8 mouse cellular contexts compared by ENCODE assay signal in the genomic region with DNA sequence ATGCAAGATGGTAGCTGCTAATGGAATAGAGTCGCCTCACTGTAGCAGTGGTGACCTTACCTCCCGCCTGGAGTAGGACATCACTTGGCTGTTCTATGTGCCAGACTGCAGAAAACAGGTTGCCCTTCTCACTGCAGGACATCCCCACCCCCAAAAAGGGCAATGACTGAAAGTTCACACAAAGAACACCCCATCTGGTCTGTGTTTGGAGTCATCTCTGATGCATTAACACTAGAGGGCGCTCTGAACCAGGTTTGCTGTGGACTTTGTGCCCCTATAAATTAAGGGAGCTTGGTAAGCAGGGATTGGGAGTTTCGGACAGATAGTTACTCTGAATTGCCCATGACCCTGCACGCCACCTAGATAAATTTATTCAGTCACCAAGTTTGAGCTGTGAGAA. TPM values are rescaled to one million over a fixed set of nuclear protein-coding genes. Genes with fewer than 3 reads are reported as not detected.
DNase-seq lines count a peak whose midpoint lies in the region; ATAC-seq and TF ChIP-seq lines count a peak whose summit lies in the region.

No protein-coding gene starts in this region.

- H3K36me3 ChIP-seq in midbrain, embryonic 10.5 days = no peaks in the 10 kb centered on the region
- no peaks in the 10 kb centered on the region for H3K36me3 ChIP-seq in midbrain, embryonic 16.5 days (ENCODE audit: control insufficient read depth, insufficient read depth, low read length)
- H3K36me3 ChIP-seq in embryonic facial prominence, embryonic 13.5 days = no peaks in the 10 kb centered on the region
- no peaks in the 10 kb centered on the region for H3K36me3 ChIP-seq in liver, embryonic 14.5 days (replicated peaks; ENCODE audit: control insufficient read depth, insufficient read depth, low read depth)
- H3K36me3 ChIP-seq in small intestine, adult 2 months (ENCODE audit: control insufficient read depth, insufficient read depth, low read length) = no peaks in the 10 kb centered on the region

- no peak overlapping the region for H3K4me3 ChIP-seq in midbrain, embryonic 10.5 days
- H3K4me3 ChIP-seq in midbrain, embryonic 16.5 days (ENCODE audit: low read depth, low read length) = no peak overlapping the region
- no peak overlapping the region for H3K4me3 ChIP-seq in embryonic facial prominence, embryonic 13.5 days
- H3K4me3 ChIP-seq in liver, embryonic 14.5 days (ENCODE audit: insufficient read depth in 1 of 2, low read depth in 2 of 2, low read length in 2 of 2) = no peak overlapping the region
- no peak overlapping the region for H3K4me3 ChIP-seq in small intestine, adult 2 months (ENCODE audit: low read depth, low read length)

- no peaks in the 10 kb centered on the region; the same call in 1 of the 2 replicates for H3K4me1 ChIP-seq in midbrain, embryonic 10.5 days
- no peaks in the 10 kb centered on the region for H3K4me1 ChIP-seq in midbrain, embryonic 16.5 days (ENCODE audit: control insufficient read depth, insufficient read depth, low read length)
- H3K4me1 ChIP-seq in embryonic facial prominence, embryonic 13.5 days = no peaks in the 10 kb centered on the region
- peaks cover 2 to 17% of the 10 kb centered on the region in 2 experiments; a peak in 3 of 4 replicates for H3K4me1 ChIP-seq in liver, embryonic 14.5 days (replicated peaks; ENCODE audit: control insufficient read depth in 2 of 2, insufficient read depth in 2 of 2, low read length in 1 of 2)
- peaks cover 6% of the 10 kb centered on the region for H3K4me1 ChIP-seq in small intestine, adult 2 months (ENCODE audit: control insufficient read depth, insufficient read depth, insufficient read length, low read length)

- no peaks in the 10 kb centered on the region for H3K27me3 ChIP-seq in midbrain, embryonic 10.5 days (ENCODE audit: low read depth, poor library complexity, severe bottlenecking)
- no peaks in the 10 kb centered on the region for H3K27me3 ChIP-seq in midbrain, embryonic 16.5 days (ENCODE audit: control insufficient read depth, insufficient read depth, low read depth, low read length)
- no peaks in the 10 kb centered on the region for H3K27me3 ChIP-seq in embryonic facial prominence, embryonic 13.5 days
- H3K27me3 ChIP-seq in liver, embryonic 14.5 days (ENCODE audit: control insufficient read depth, insufficient read depth, low read length) = no peaks in the 10 kb centered on the region
- no peaks in the 10 kb centered on the region for H3K27me3 ChIP-seq in small intestine, adult 2 months (ENCODE audit: control insufficient read depth, insufficient read depth, low read length)

- WGBS in midbrain, embryonic 10.5 days = 33% methylated on average over 5 of the region's 5 CpGs
- 30% methylated on average over 5 of the region's 5 CpGs for WGBS in midbrain, embryonic 16.5 days
- 24% methylated on average over 5 of the region's 5 CpGs for WGBS in embryonic facial prominence, embryonic 13.5 days
- WGBS in liver, embryonic 14.5 days (ENCODE audit: insufficient replicate concordance) = 20% methylated on average over 5 of the region's 5 CpGs
- 21% methylated on average over 5 of the region's 5 CpGs for WGBS in small intestine, adult 2 months

- H3K27ac ChIP-seq in midbrain, embryonic 10.5 days (replicated peaks) = no peak overlapping the region
- no peak overlapping the region for H3K27ac ChIP-seq in midbrain, embryonic 16.5 days (ENCODE audit: low read length)
- no peak overlapping the region for H3K27ac ChIP-seq in embryonic facial prominence, embryonic 13.5 days
- H3K27ac ChIP-seq in liver, embryonic 14.5 days = no peak overlapping the region
- no peak overlapping the region for H3K27ac ChIP-seq in small intestine, adult 2 months (ENCODE audit: insufficient read depth, low read depth, low read length)

- no peak for DNase-seq in cerebellum, adult 9-11 months
- peak; percentile 42 for DNase-seq in midbrain, embryonic 10.5 days (ENCODE audit: low spot score)
- DNase-seq in liver, embryonic 14.5 days (ENCODE audit: low read depth in 3 of 3, low spot score in 3 of 3) = peak; percentile 49 to 58 (median 54)
- DNase-seq in left cerebral cortex, adult 8-10 months (ENCODE audit: low spot score in 2 of 2) = no peak

- no peak overlapping the region for H3K4me2 ChIP-seq in midbrain, embryonic 16.5 days (ENCODE audit: low read length)
- H3K4me2 ChIP-seq in embryonic facial prominence, embryonic 13.5 days = no peak overlapping the region
- no peak overlapping the region for H3K4me2 ChIP-seq in liver, embryonic 14.5 days (ENCODE audit: low read depth)

- no peaks in the 10 kb centered on the region for H3K9me3 ChIP-seq in midbrain, embryonic 10.5 days (replicated peaks)
- no peaks in the 10 kb centered on the region for H3K9me3 ChIP-seq in midbrain, embryonic 16.5 days (replicated peaks; ENCODE audit: control insufficient read depth, low read length, poor library complexity, severe bottlenecking)
- no peaks in the 10 kb centered on the region for H3K9me3 ChIP-seq in embryonic facial prominence, embryonic 13.5 days
- no peaks in the 10 kb centered on the region for H3K9me3 ChIP-seq in liver, embryonic 14.5 days (ENCODE audit: control insufficient read depth, low read length)

- 0 out of 2 replicates have a peak, but pooled peaks have one; percentile 11 for TF ChIP-seq EP300 in liver, embryonic 14.5 days (IDR thresholded peaks at IDR 0.05; ENCODE audit: low read depth)

- H3K9ac ChIP-seq in midbrain, embryonic 16.5 days (ENCODE audit: low read depth, low read length) = no peak overlapping the region
- no peak overlapping the region for H3K9ac ChIP-seq in embryonic facial prominence, embryonic 13.5 days
- no peak overlapping the region for H3K9ac ChIP-seq in liver, embryonic 14.5 days (replicated peaks)

- peak; percentile 90 for TF ChIP-seq CTCF in liver, embryonic 14.5 days (IDR thresholded peaks at IDR 0.05; ENCODE audit: low read depth)
- TF ChIP-seq CTCF in small intestine, adult 2 months (IDR thresholded peaks at IDR 0.05; ENCODE audit: extremely low read depth, insufficient read length, insufficient replicate concordance, low read depth, low read length) = peak; percentile 52; the same call in 1 of the 2 replicates

- no peak for TF ChIP-seq POLR2A in small intestine, adult 2 months (IDR thresholded peaks at IDR 0.05; ENCODE audit: low read depth, low read length)

- peak; percentile 58; the same call in 1 of the 2 replicates for ATAC-seq in cerebellum, adult (ENCODE audit: insufficient number of reproducible peaks, low FRiP score, low TSS enrichment)
- ATAC-seq in midbrain, embryonic 16.5 days = no peak
- ATAC-seq in embryonic facial prominence, embryonic 13.5 days (ENCODE audit: insufficient number of reproducible peaks, insufficient read depth, low FRiP score, low TSS enrichment, low read depth) = 0 out of 2 replicates have a peak, but pooled peaks have one; percentile 29
- ATAC-seq in liver, embryonic 14.5 days (ENCODE audit: insufficient read depth) = no peak

RNA-seq across cellular contexts. Expression of a gene that starts 8.7 kb away (rescaled TPM):
- polyA plus RNA-seq in midbrain, embryonic 10.5 days (2016; fragmentation: Nextera tagmentation; extraction: Ambion mirVana) = 10.1 and 12.1 TPM in 2 replicates
- polyA plus RNA-seq in midbrain, embryonic 16.5 days (2015; fragmentation: Nextera tagmentation; extraction: Ambion mirVana) = 14.6 and 15.7 TPM in 2 replicates
- polyA plus RNA-seq in embryonic facial prominence, embryonic 13.5 days (2015; fragmentation: Nextera tagmentation; extraction: Ambion mirVana) = 10.2 and 12.4 TPM in 2 replicates
- 6.2 and 6.4 TPM in 2 replicates for polyA plus RNA-seq in liver, embryonic 14.5 days (2012; rRNA removed)
- polyA plus RNA-seq in liver, embryonic 14.5 days (2014; fragmentation: Nextera tagmentation; extraction: Ambion mirVana) = 6.1 and 7.7 TPM in 2 replicates
- polyA plus RNA-seq in small intestine, adult 2 months (2012; rRNA removed) = 6.0 and 7.4 TPM in 2 replicates
- total RNA-seq in left cerebral cortex, adult 8-10 months (2022) = 10 to 100 TPM; 18.8 to 22.2 (median 20.4) TPM

RNA-seq across cellular contexts. Expression of a gene that starts 14.4 kb away (rescaled TPM):
- 85.4 and 89.4 TPM in 2 replicates for polyA plus RNA-seq in midbrain, embryonic 10.5 days (2016; fragmentation: Nextera tagmentation; extraction: Ambion mirVana)
- polyA plus RNA-seq in midbrain, embryonic 16.5 days (2015; fragmentation: Nextera tagmentation; extraction: Ambion mirVana) = 36.9 and 49.2 TPM in 2 replicates
- 63.3 and 67.6 TPM in 2 replicates for polyA plus RNA-seq in embryonic facial prominence, embryonic 13.5 days (2015; fragmentation: Nextera tagmentation; extraction: Ambion mirVana)
- polyA plus RNA-seq in liver, embryonic 14.5 days (2012; rRNA removed) = 17.6 and 23.1 TPM in 2 replicates
- polyA plus RNA-seq in liver, embryonic 14.5 days (2014; fragmentation: Nextera tagmentation; extraction: Ambion mirVana) = 24.3 and 25.3 TPM in 2 replicates
- 71.2 and 131 TPM in 2 replicates for polyA plus RNA-seq in small intestine, adult 2 months (2012; rRNA removed)
- 10 to 100 TPM; 42.8 to 45.8 (median 44.4) TPM for total RNA-seq in left cerebral cortex, adult 8-10 months (2022)

RNA-seq across cellular contexts. Expression of a gene that starts 49.1 kb away (rescaled TPM):
- 0.25 and 0.26 TPM in 2 replicates for polyA plus RNA-seq in midbrain, embryonic 10.5 days (2016; fragmentation: Nextera tagmentation; extraction: Ambion mirVana)
- polyA plus RNA-seq in midbrain, embryonic 16.5 days (2015; fragmentation: Nextera tagmentation; extraction: Ambion mirVana) = 0.30 and 0.48 TPM in 2 replicates
- polyA plus RNA-seq in embryonic facial prominence, embryonic 13.5 days (2015; fragmentation: Nextera tagmentation; extraction: Ambion mirVana) = 0.15 and 0.25 TPM in 2 replicates
- polyA plus RNA-seq in liver, embryonic 14.5 days (2012; rRNA removed) = 0.58 and 0.64 TPM in 2 replicates
- 0.57 and 0.72 TPM in 2 replicates for polyA plus RNA-seq in liver, embryonic 14.5 days (2014; fragmentation: Nextera tagmentation; extraction: Ambion mirVana)
- polyA plus RNA-seq in small intestine, adult 2 months (2012; rRNA removed) = 0.13 TPM in 1 of 2 replicates, not detected in the other
- under 1 TPM; 0.21 to 0.30 (median 0.22) TPM for total RNA-seq in left cerebral cortex, adult 8-10 months (2022)

Comparison
In these comparisons a context has a peak if more than half of its experiments do, and no peak if none do; other contexts are left out.
1. ATAC-seq: peak in cerebellum, adult (single experiment) and embryonic facial prominence, embryonic 13.5 days (single experiment); none in midbrain, embryonic 16.5 days (single experiment) and liver, embryonic 14.5 days (single experiment).
2. DNase-seq: peak in midbrain, embryonic 10.5 days (single experiment) and liver, embryonic 14.5 days (3 of 3); none in cerebellum, adult 9-11 months (single experiment) and left cerebral cortex, adult 8-10 months (0 of 2).